Mouse (Mus musculus) kidney, embryonic 14.5 days (tissue): ENCODE measurements around the gene Hebp2. TPM values are rescaled to one million over a fixed set of nuclear protein-coding genes. Genes with fewer than 3 reads are reported as not detected.

Source experiments
- ATAC-seq: fragments of 200-750 bp; cut with Nextera tagmentation; 2 replicates; pipeline ENCODE4 v1.8.0; 2017; ENCODE audit warnings: moderate number of reproducible peaks, mild to moderate bottlenecking, moderate TSS enrichment, moderate library complexity; ENCODE audit not compliant: low FRiP score, low TSS enrichment
- H3K27ac ChIP-seq: fragments of 300-500 bp; sonication (generic); 2 replicates; pipeline ENCODE4 v1.5.1; 2014; ENCODE audit warnings: low read depth, mild to moderate bottlenecking, low read length, moderate library complexity, mixed read lengths
- H3K27me3 ChIP-seq: fragments of 300-500 bp; sonication (generic); 2 replicates; pipeline ENCODE4 v1.6.1; 2014; ENCODE audit warnings: mild to moderate bottlenecking, low read length; ENCODE audit not compliant: control insufficient read depth, insufficient read depth
- H3K36me3 ChIP-seq: fragments of 300-500 bp; sonication (generic); 2 replicates; pipeline ENCODE4 v1.6.1; 2014; ENCODE audit warnings: low read length, mixed read lengths; ENCODE audit not compliant: control insufficient read depth, insufficient read depth
- H3K4me1 ChIP-seq: fragments of 300-500 bp; sonication (generic); 2 replicates; pipeline ENCODE4 v1.6.1; 2014; ENCODE audit warnings: low read length, mixed read lengths; ENCODE audit not compliant: control insufficient read depth, insufficient read depth
- H3K4me2 ChIP-seq: fragments of 300-500 bp; sonication (generic); replicated peaks from 2 replicates; pipeline ENCODE4 v1.6.1; 2014; ENCODE audit warnings: low read depth, mild to moderate bottlenecking, low read length
- H3K4me3 ChIP-seq: fragments of 300-500 bp; sonication (generic); 2 replicates; pipeline ENCODE4 v1.5.1; 2014; ENCODE audit warnings: mild to moderate bottlenecking, low read length
- H3K9ac ChIP-seq: fragments of 300-500 bp; sonication (generic); 2 replicates; pipeline ENCODE4 v1.6.1; 2014; ENCODE audit warnings: low read depth, mild to moderate bottlenecking, low read length, moderate library complexity
- H3K9me3 ChIP-seq: fragments of 300-500 bp; sonication (generic); 2 replicates; pipeline ENCODE4 v1.6.1; 2016; ENCODE audit warnings: low read length; ENCODE audit not compliant: control insufficient read depth
- WGBS: fragments of 180-500 bp; shearing (Covaris S2); extraction: QIAGEN DNeasy Blood & Tissue Kit; methylation state at CpG from one replicate; pipeline ENCODE4 v1.1.7; 2014; 5-methylcytosine and 5-hydroxymethylcytosine counted together
- polyA plus RNA-seq: library from polyadenylated mRNA; unstranded; fragments of >200 nt; fragmentation: Nextera tagmentation; extraction: Ambion mirVana; gene quantifications from 2 replicates; pipeline ENCODE4 v1.2.1, GENCODE M21; 2014

Gene Hebp2
- polyA plus RNA-seq, 1 experiment from 2014 or later: 12.3 TPM

- no peak overlapping the region for H3K9ac ChIP-seq
- H3K4me2 ChIP-seq: no peak overlapping the region
- H3K36me3 ChIP-seq: peaks cover 12% of the 10 kb centered on the region
- peaks cover 6% of the 10 kb centered on the region; the same call in 1 of the 2 replicates for H3K4me1 ChIP-seq
- no peaks in the 10 kb centered on the region for H3K9me3 ChIP-seq
- 57% methylated on average over 9 of the region's 9 CpGs for WGBS
- no peak for ATAC-seq
- H3K4me3 ChIP-seq: no peak overlapping the region
- H3K27me3 ChIP-seq: no peaks in the 10 kb centered on the region
- no peak overlapping the region for H3K27ac ChIP-seq
Observed at GRCm38 (mm10) chr10:18525726-18526125, 20.1 kb downstream of the Hebp2 start.

GRCm38 (mm10) chr10:18525311-18525710 lies 20.6 kb downstream of the Hebp2 start:
- 89% methylated on average over 15 of the region's 15 CpGs for WGBS
- Histone ChIP-seq H3K27ac (no peak overlapping the region), H3K36me3 (peaks cover 12% of the 10 kb centered on the region), H3K4me2 (no peak overlapping the region), H3K9me3 (no peaks in the 10 kb centered on the region), H3K4me1 (peaks cover 6% of the 10 kb centered on the region; the same call in 1 of the 2 replicates), H3K9ac (no peak overlapping the region), H3K4me3 (no peak overlapping the region), H3K27me3 (no peaks in the 10 kb centered on the region)
- ATAC-seq: no peak

DNA sequence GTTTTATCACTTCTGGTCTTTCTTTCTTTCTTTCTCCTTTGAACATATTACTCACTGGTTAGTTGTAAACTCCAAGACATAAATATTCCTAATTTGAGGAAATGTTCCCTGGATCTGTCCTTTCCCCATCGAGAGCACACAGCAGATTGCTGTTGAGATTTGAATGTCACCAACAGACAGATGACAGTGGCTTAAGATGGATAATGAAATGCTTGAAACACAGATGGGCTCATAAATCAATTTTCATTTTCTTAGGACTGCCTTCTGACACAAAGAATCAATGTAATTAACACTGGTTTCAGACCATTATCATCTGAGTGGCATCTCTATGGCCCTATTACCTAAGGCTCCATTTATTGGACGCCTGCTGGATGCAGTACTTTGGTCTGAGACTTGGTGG lies 23.3 kb downstream of the Hebp2 start:
- peaks cover 12% of the 10 kb centered on the region for H3K36me3 ChIP-seq
- no peaks in the 10 kb centered on the region for H3K27me3 ChIP-seq
- H3K9ac ChIP-seq: no peak overlapping the region
- no peaks in the 10 kb centered on the region for H3K9me3 ChIP-seq
- H3K4me1 ChIP-seq: peaks cover 6% of the 10 kb centered on the region; the same call in 1 of the 2 replicates
- H3K27ac ChIP-seq: no peak overlapping the region
- no peak overlapping the region for H3K4me3 ChIP-seq
- no peak overlapping the region for H3K4me2 ChIP-seq
- ATAC-seq: no peak
- 73% methylated on average over 2 of the region's 2 CpGs for WGBS

- Histone ChIP-seq H3K4me2 (no peak overlapping the region), H3K36me3 (peaks cover 3% of the 10 kb centered on the region; the same call in 1 of the 2 replicates), H3K27ac (no peak overlapping the region), H3K4me1 (no peaks in the 10 kb centered on the region), H3K9me3 (no peaks in the 10 kb centered on the region), H3K27me3 (no peaks in the 10 kb centered on the region), H3K9ac (no peak overlapping the region), H3K4me3 (no peak overlapping the region)
- WGBS: 93% methylated on average over 11 of the region's 11 CpGs
- ATAC-seq: no peak
Observed at GRCm38 (mm10) chr10:18511496-18511895, 34.4 kb downstream of the Hebp2 start.

GRCm38 (mm10) chr10:18510663-18511062 lies 35.2 kb downstream of the Hebp2 start:
- ATAC-seq: no peak
- Histone ChIP-seq H3K27me3 (no peaks in the 10 kb centered on the region), H3K4me2 (no peak overlapping the region), H3K36me3 (peaks cover 3% of the 10 kb centered on the region; the same call in 1 of the 2 replicates), H3K9ac (no peak overlapping the region), H3K4me3 (no peak overlapping the region), H3K27ac (no peak overlapping the region), H3K4me1 (no peaks in the 10 kb centered on the region), H3K9me3 (no peaks in the 10 kb centered on the region)
- 82% methylated on average over 3 of the region's 3 CpGs for WGBS

GRCm38 (mm10) chr10:18508586-18508985 lies 37.3 kb downstream of the Hebp2 start:
- no peak overlapping the region for H3K4me3 ChIP-seq
- no peaks in the 10 kb centered on the region for H3K27me3 ChIP-seq
- no peak overlapping the region for H3K27ac ChIP-seq
- H3K4me1 ChIP-seq: no peaks in the 10 kb centered on the region
- H3K4me2 ChIP-seq: no peak overlapping the region
- no peak overlapping the region for H3K9ac ChIP-seq
- H3K9me3 ChIP-seq: no peaks in the 10 kb centered on the region
- 48% methylated on average over 1 of the region's 1 CpGs for WGBS
- H3K36me3 ChIP-seq: peaks cover 3% of the 10 kb centered on the region; the same call in 1 of the 2 replicates
- ATAC-seq: no peak

- ATAC-seq: no peak
- H3K27me3 ChIP-seq: no peaks in the 10 kb centered on the region
- no peaks in the 10 kb centered on the region for H3K9me3 ChIP-seq
- H3K4me2 ChIP-seq: no peak overlapping the region
- no peak overlapping the region for H3K9ac ChIP-seq
- H3K27ac ChIP-seq: no peak overlapping the region
- H3K36me3 ChIP-seq: peaks cover 3% of the 10 kb centered on the region; the same call in 1 of the 2 replicates
- 37% methylated on average over 2 of the region's 2 CpGs for WGBS
- no peak overlapping the region for H3K4me3 ChIP-seq
- H3K4me1 ChIP-seq: no peaks in the 10 kb centered on the region
Observed at GRCm38 (mm10) chr10:18507869-18508473, 37.9 kb downstream of the Hebp2 start.

GRCm38 (mm10) chr10:18506501-18506946 lies 39.4 kb downstream of the Hebp2 start:
- H3K4me1 ChIP-seq: no peaks in the 10 kb centered on the region
- peaks cover under 1% of the 10 kb centered on the region; the same call in 1 of the 2 replicates for H3K36me3 ChIP-seq
- peak overlapping the region; percentile 51; the same call in 1 of the 2 replicates for H3K27ac ChIP-seq
- H3K27me3 ChIP-seq: no peaks in the 10 kb centered on the region
- H3K4me3 ChIP-seq: no peak overlapping the region
- 0 out of 2 replicates have a peak, but pooled peaks have one; percentile 43 for ATAC-seq
- no peak overlapping the region for H3K9ac ChIP-seq
- 54% methylated on average over 6 of the region's 6 CpGs for WGBS
- no peaks in the 10 kb centered on the region for H3K9me3 ChIP-seq
- H3K4me2 ChIP-seq: no peak overlapping the region

DNA sequence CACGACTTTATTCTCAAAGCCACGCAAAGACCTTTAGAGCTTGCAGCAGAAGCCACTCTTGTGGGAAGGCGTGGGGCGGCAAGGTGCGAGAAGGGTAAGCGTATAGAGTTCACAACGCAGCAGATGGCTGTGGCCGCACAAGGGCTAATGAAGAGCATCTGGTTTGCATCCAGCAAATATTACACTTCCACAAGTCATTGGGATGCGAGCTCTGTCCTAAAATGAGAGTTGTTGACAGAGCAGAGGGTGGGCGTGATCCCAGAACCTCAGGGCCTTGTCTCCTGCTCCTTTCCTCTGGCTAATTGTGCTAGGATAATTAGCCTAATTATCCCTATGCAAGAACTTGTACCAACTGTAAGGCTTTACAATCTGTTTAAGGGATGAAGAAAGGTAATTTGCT lies 40.2 kb downstream of the Hebp2 start:
- no peak for ATAC-seq
- Histone ChIP-seq H3K27me3 (no peaks in the 10 kb centered on the region), H3K9ac (no peak overlapping the region), H3K4me3 (no peak overlapping the region), H3K4me1 (no peaks in the 10 kb centered on the region), H3K9me3 (no peaks in the 10 kb centered on the region), H3K36me3 (no peaks in the 10 kb centered on the region; the same call in 1 of the 2 replicates), H3K4me2 (no peak overlapping the region), H3K27ac (no peak overlapping the region)
- WGBS: 68% methylated on average over 10 of the region's 10 CpGs
